Mouse (Mus musculus) intestine, embryonic 16.5 days (tissue): ENCODE data around the gene Armc8. TPM values are rescaled to one million over a fixed set of nuclear protein-coding genes. Genes with fewer than 3 reads are reported as not detected.

Experiments used
- ATAC-seq: fragments of 200-750 bp; cut with Nextera tagmentation; 2 replicates; pipeline ENCODE4 v1.8.0; 2017; ENCODE audit warnings: moderate TSS enrichment, moderate library complexity
- H3K27ac ChIP-seq: fragments of 300-500 bp; sonication (generic); 2 replicates; pipeline ENCODE4 v1.5.1; 2014; ENCODE audit warnings: mild to moderate bottlenecking, low read length
- H3K27me3 ChIP-seq: fragments of 300-500 bp; sonication (generic); replicated peaks from 2 replicates; pipeline ENCODE4 v1.6.1; 2014; ENCODE audit warnings: low read length, control low read depth, mixed read lengths; ENCODE audit not compliant: control insufficient read depth, insufficient read depth
- H3K36me3 ChIP-seq: fragments of 300-500 bp; sonication (generic); 2 replicates; pipeline ENCODE4 v1.6.1; 2014; ENCODE audit warnings: low read length, control low read depth; ENCODE audit not compliant: control insufficient read depth, insufficient read depth
- H3K4me1 ChIP-seq: fragments of 300-500 bp; sonication (generic); 2 replicates; pipeline ENCODE4 v1.6.1; 2014; ENCODE audit warnings: low read length, control low read depth, mixed read lengths; ENCODE audit not compliant: control insufficient read depth, insufficient read depth
- H3K4me2 ChIP-seq: fragments of 300-500 bp; sonication (generic); 2 replicates; pipeline ENCODE4 v1.6.1; 2014; ENCODE audit warnings: low read depth, low read length, control low read depth
- H3K4me3 ChIP-seq: fragments of 300-500 bp; sonication (generic); 2 replicates; pipeline ENCODE4 v1.5.1; 2014; ENCODE audit warnings: mild to moderate bottlenecking, low read length
- H3K9ac ChIP-seq: fragments of 300-500 bp; sonication (generic); 2 replicates; pipeline ENCODE4 v1.6.1; 2014; ENCODE audit warnings: low read depth, low read length
- H3K9me3 ChIP-seq: fragments of 300-500 bp; sonication (generic); 2 replicates; pipeline ENCODE4 v1.6.1; 2016; ENCODE audit warnings: low read length, control low read depth; ENCODE audit not compliant: control insufficient read depth
- WGBS: fragments of 180-500 bp; shearing (Covaris S2); extraction: QIAGEN DNeasy Blood & Tissue Kit; methylation state at CpG from one replicate; pipeline ENCODE4 v1.1.7; 2014; 5-methylcytosine and 5-hydroxymethylcytosine counted together
- polyA plus RNA-seq: library from polyadenylated mRNA; unstranded; fragments of >200 nt; fragmentation: Nextera tagmentation; extraction: Ambion mirVana; gene quantifications from 2 replicates; pipeline ENCODE4 v1.2.1, GENCODE M21; 2015

Gene Armc8
- polyA plus RNA-seq, 1 experiment from 2014 or later = 28.1 TPM

- WGBS = 89% methylated on average over 4 of the region's 4 CpGs
- Histone ChIP-seq H3K4me3 (no peak overlapping the region), H3K36me3 (no peaks in the 10 kb centered on the region), H3K9me3 (no peaks in the 10 kb centered on the region), H3K4me1 (peaks cover 6% of the 10 kb centered on the region; the same call in 1 of the 2 replicates), H3K27ac (no peak overlapping the region), H3K27me3 (0 out of 2 replicates have a peak, but pooled peaks cover 3% of the 10 kb centered on the region), H3K9ac (no peak overlapping the region), H3K4me2 (no peak overlapping the region)
- ATAC-seq = no peak
Observed at GRCm38 (mm10) chr9:99441647-99442433, 126.9 kb downstream of the Armc8 start.

DNA sequence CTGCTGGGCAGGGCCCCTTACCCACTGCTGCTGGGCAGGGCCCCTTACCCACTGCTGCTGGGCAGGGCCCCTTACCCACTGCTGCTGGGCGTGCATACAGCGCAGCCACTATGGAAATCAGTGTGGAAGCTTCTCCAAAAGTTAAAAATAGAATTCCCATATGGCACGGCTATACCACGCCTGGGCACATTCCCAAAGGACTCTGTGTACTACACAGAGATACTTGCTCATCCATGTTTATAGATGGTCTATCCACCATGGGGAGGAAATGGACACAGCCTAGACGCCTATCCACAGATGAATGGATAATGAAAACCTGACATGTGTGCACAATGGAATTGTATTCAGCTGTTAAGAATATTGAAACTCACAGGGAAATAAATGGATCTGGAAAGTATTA lies 127.8 kb downstream of the Armc8 start:
- no peak for ATAC-seq
- Histone ChIP-seq H3K36me3 (no peaks in the 10 kb centered on the region), H3K9me3 (no peaks in the 10 kb centered on the region), H3K27me3 (0 out of 2 replicates have a peak, but pooled peaks cover 3% of the 10 kb centered on the region), H3K9ac (no peak overlapping the region), H3K4me2 (no peak overlapping the region), H3K27ac (no peak overlapping the region), H3K4me3 (no peak overlapping the region), H3K4me1 (peaks cover 6% of the 10 kb centered on the region)
- WGBS = 73% methylated on average over 5 of the region's 5 CpGs

DNA sequence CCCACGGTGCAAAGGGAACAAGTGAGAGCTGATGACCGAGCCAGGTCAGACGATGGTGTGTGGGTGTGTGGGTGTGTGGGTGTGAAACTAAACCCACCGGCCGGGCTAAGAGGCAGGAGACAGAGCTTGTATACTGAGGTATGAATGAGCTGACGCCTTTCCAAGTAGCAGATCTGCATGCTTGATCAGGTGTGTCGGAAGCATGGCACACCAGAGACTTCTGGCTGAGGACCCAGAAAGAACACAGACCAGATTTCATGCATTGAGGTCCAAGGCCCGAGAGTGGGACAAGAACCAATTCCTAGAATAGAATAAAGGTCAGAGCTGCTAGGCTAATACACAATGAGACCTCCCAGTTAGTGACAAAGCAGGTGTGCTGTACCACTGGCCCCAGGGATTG lies 129.6 kb downstream of the Armc8 start:
- peaks cover 12% of the 10 kb centered on the region for H3K4me1 ChIP-seq
- no peak for ATAC-seq
- H3K9ac ChIP-seq = no peak overlapping the region
- no peak overlapping the region for H3K4me3 ChIP-seq
- H3K36me3 ChIP-seq = no peaks in the 10 kb centered on the region
- H3K27ac ChIP-seq = no peak overlapping the region
- no peak overlapping the region for H3K4me2 ChIP-seq
- 82% methylated on average over 8 of the region's 8 CpGs for WGBS
- 0 out of 2 replicates have a peak, but pooled peaks cover 3% of the 10 kb centered on the region for H3K27me3 ChIP-seq
- H3K9me3 ChIP-seq = no peaks in the 10 kb centered on the region

DNA sequence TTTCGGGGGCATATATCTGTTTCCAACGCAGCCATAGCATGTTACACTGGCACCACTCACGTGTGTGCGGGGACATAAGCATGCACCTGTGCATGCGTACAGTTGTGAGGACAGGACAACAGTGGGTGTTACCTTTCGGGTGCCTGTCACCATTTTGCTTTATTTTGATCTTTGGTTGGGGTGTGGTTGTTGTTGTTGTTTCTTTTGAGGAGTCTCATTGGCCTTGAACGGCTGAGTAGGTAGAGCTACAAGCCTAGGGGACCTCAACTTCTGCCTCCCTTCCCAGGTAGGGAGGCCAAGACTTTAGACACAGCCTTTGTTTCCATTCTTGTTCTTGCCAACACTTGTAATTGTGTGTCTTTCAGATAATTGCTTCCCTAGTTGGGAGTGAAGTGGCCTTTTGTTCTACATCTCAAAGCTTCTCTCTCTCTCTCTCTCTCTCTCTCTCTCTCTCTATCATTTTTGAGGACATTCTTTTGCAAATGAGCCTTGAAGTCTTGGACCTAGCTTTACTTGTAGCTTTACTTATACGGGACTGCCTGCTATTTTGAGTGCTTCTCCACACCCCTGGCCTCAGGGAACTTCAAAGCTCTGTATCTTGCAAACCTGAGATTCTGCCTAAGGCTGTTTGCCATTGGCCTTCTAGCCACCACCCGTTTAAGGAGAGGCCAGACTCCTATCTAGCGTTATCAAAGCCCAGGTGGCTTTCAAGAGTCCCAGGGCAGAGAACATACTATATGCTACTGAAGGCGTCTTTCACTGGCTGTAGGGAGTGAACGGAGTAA lies 130.7 kb downstream of the Armc8 start:
- WGBS = 76% methylated on average over 12 of the region's 12 CpGs
- H3K4me2 ChIP-seq = no peak overlapping the region
- H3K9me3 ChIP-seq = no peaks in the 10 kb centered on the region
- H3K27me3 ChIP-seq = 0 out of 2 replicates have a peak, but pooled peaks cover 3% of the 10 kb centered on the region
- peaks cover 12% of the 10 kb centered on the region for H3K4me1 ChIP-seq
- ATAC-seq = no peak
- no peak overlapping the region for H3K4me3 ChIP-seq
- no peaks in the 10 kb centered on the region for H3K36me3 ChIP-seq
- H3K9ac ChIP-seq = no peak overlapping the region
- H3K27ac ChIP-seq = no peak overlapping the region

GRCm38 (mm10) chr9:99437031-99437764 lies 131.5 kb downstream of the Armc8 start, which contains the start of gene Mras:
Gene Mras, minus strand, starts transcription at chr9:99437381.
- Histone ChIP-seq H3K27me3 (0 out of 2 replicates have a peak, but pooled peaks cover 3% of the 10 kb centered on the region), H3K9ac (peak within 1 kb of the TSS; percentile 85), H3K36me3 (no peaks in the 10 kb centered on the region), H3K27ac (peak within 1 kb of the TSS; percentile 30), H3K4me3 (peak within 1 kb of the TSS; percentile 76), H3K9me3 (no peaks in the 10 kb centered on the region), H3K4me1 (peaks cover 12% of the 10 kb centered on the region), H3K4me2 (peak within 1 kb of the TSS; percentile 92)
- 13% methylated on average over 27 of the region's 27 CpGs for WGBS
- peak; percentile 47 for ATAC-seq

GRCm38 (mm10) chr9:99436182-99437030 lies 132.3 kb downstream of the Armc8 start:
- no peaks in the 10 kb centered on the region for H3K9me3 ChIP-seq
- peak; percentile 90 for ATAC-seq
- peak overlapping the region; percentile 30 for H3K27ac ChIP-seq
- 1% methylated on average over 67 of the region's 86 CpGs for WGBS
- peak overlapping the region; percentile 85 for H3K9ac ChIP-seq
- peaks cover 12% of the 10 kb centered on the region for H3K4me1 ChIP-seq
- H3K4me2 ChIP-seq = peak overlapping the region; percentile 92
- peak overlapping the region; percentile 76 for H3K4me3 ChIP-seq
- 0 out of 2 replicates have a peak, but pooled peaks cover 3% of the 10 kb centered on the region for H3K27me3 ChIP-seq
- no peaks in the 10 kb centered on the region for H3K36me3 ChIP-seq

GRCm38 (mm10) chr9:99435619-99436181 lies 133.0 kb downstream of the Armc8 start:
- no peaks in the 10 kb centered on the region for H3K9me3 ChIP-seq
- 31% methylated on average over 16 of the region's 16 CpGs for WGBS
- ATAC-seq = peak; percentile 20
- H3K9ac ChIP-seq = peak overlapping the region; percentile 85
- peak overlapping the region; percentile 76 for H3K4me3 ChIP-seq
- 0 out of 2 replicates have a peak, but pooled peaks cover 3% of the 10 kb centered on the region for H3K27me3 ChIP-seq
- no peaks in the 10 kb centered on the region for H3K36me3 ChIP-seq
- peaks cover 12% of the 10 kb centered on the region for H3K4me1 ChIP-seq
- peak overlapping the region; percentile 92 for H3K4me2 ChIP-seq
- H3K27ac ChIP-seq = peak overlapping the region; percentile 6
